Mouse (Mus musculus) gastrocnemius, postnatal 10 days (tissue): ENCODE results near the gene Siah3. TPM values are rescaled to one million over a fixed set of nuclear protein-coding genes. Genes with fewer than 3 reads are reported as not detected.

Experiments used
- DNase-seq: peaks from one replicate; pipeline ENCODE4 v3.0.0; 2021; ENCODE audit warnings: mixed read lengths
- total RNA-seq, 2 experiments: library from RNA; stranded (reverse); gene quantifications; 2 replicates each; pipeline ENCODE4 v1.2.3; 2021

Gene Siah3
- total RNA-seq, 2 experiments from 2014 or later: 0.63 to 0.81 TPM

GRCm38 (mm10) chr14:75524648-75525047 is 68.9 kb downstream of the Siah3 start:
- no peak for DNase-seq

- no peak for DNase-seq
Measured at GRCm38 (mm10) chr14:75525376-75526145, 69.8 kb downstream of the Siah3 start.

GRCm38 (mm10) chr14:75527464-75528190 is 71.8 kb downstream of the Siah3 start:
- DNase-seq: peak; percentile 65

- no peak for DNase-seq
Measured at GRCm38 (mm10) chr14:75530815-75531353, 75.1 kb downstream of the Siah3 start.

GRCm38 (mm10) chr14:75539205-75539604 is 83.4 kb downstream of the Siah3 start:
- DNase-seq: no peak

GRCm38 (mm10) chr14:75540216-75540995 is 84.6 kb downstream of the Siah3 start:
- no peak for DNase-seq

GRCm38 (mm10) chr14:75540996-75541350 is 85.2 kb downstream of the Siah3 start:
- DNase-seq: no peak

GRCm38 (mm10) chr14:75541731-75542130 is 85.9 kb downstream of the Siah3 start:
- DNase-seq: no peak

- DNase-seq: no peak
Measured at GRCm38 (mm10) chr14:75561577-75562331, 106.0 kb downstream of the Siah3 start.

GRCm38 (mm10) chr14:75565534-75566140 is 109.9 kb downstream of the Siah3 start:
- DNase-seq: peak; percentile 37

- DNase-seq: no peak
Measured at GRCm38 (mm10) chr14:75566303-75566702, 110.5 kb downstream of the Siah3 start.

GRCm38 (mm10) chr14:75579010-75579409 is 123.2 kb downstream of the Siah3 start:
- no peak for DNase-seq

Other genes with a start within 250 kb of the Siah3 start
- not detected for gene Cpb2, start 213.7 kb upstream of the Siah3 start, total RNA-seq
- gene Zc3h13, start 171.6 kb upstream of the Siah3 start, total RNA-seq: 10 to 100 TPM; 20.2 to 23.9 TPM
- gene Spert, start 137.1 kb downstream of the Siah3 start, total RNA-seq: not detected
- gene Erich6b, start 186.3 kb downstream of the Siah3 start, total RNA-seq: not detected